Mouse (Mus musculus) testis, postnatal 14 days (tissue): ENCODE results near the gene Fnbp1l.

Experiments
- DNase-seq: peaks from one replicate; pipeline ENCODE4 v3.0.0; 2021; ENCODE audit warnings: low spot score

Gene Fnbp1l

GRCm38 (mm10) chr3:122528477-122528876 is 91.0 kb downstream of the Fnbp1l start:
- DNase-seq = no peak

GRCm38 (mm10) chr3:122521294-122521693 is 98.2 kb downstream of the Fnbp1l start:
- DNase-seq = no peak

GRCm38 (mm10) chr3:122520875-122521274 is 98.6 kb downstream of the Fnbp1l start:
- no peak for DNase-seq

- no peak for DNase-seq
These were observed 99.2 kb downstream of the Fnbp1l start for GRCm38 (mm10) chr3:122520365-122520764.

GRCm38 (mm10) chr3:122519082-122519481 is 100.4 kb downstream of the Fnbp1l start:
- DNase-seq = no peak

- no peak for DNase-seq
These were observed 101.2 kb downstream of the Fnbp1l start for GRCm38 (mm10) chr3:122518231-122518736.

- DNase-seq = no peak
These were observed 101.8 kb downstream of the Fnbp1l start for GRCm38 (mm10) chr3:122517726-122518125.

- no peak for DNase-seq
These were observed 103.2 kb downstream of the Fnbp1l start for GRCm38 (mm10) chr3:122516327-122516695.

- DNase-seq = no peak
These were observed 103.8 kb downstream of the Fnbp1l start for GRCm38 (mm10) chr3:122515568-122516326.

- no peak for DNase-seq
These were observed 106.7 kb downstream of the Fnbp1l start for GRCm38 (mm10) chr3:122512725-122513375.

- DNase-seq = no peak
These were observed 107.5 kb downstream of the Fnbp1l start for GRCm38 (mm10) chr3:122511721-122512619.

- no peak for DNase-seq
These were observed 108.6 kb downstream of the Fnbp1l start for GRCm38 (mm10) chr3:122510932-122511331.

GRCm38 (mm10) chr3:122510240-122510750 is 109.2 kb downstream of the Fnbp1l start:
- DNase-seq = no peak

GRCm38 (mm10) chr3:122509534-122510239 is 109.8 kb downstream of the Fnbp1l start:
- DNase-seq = peak; percentile 26

GRCm38 (mm10) chr3:122509084-122509483 is 110.4 kb downstream of the Fnbp1l start:
- no peak for DNase-seq

GRCm38 (mm10) chr3:122507826-122508225 is 111.7 kb downstream of the Fnbp1l start:
- DNase-seq = peak; percentile 33

GRCm38 (mm10) chr3:122506343-122506916 is 113.1 kb downstream of the Fnbp1l start:
- DNase-seq = no peak

- DNase-seq = no peak
These were observed 118.6 kb downstream of the Fnbp1l start for GRCm38 (mm10) chr3:122500929-122501328.

- DNase-seq = no peak
These were observed 119.9 kb downstream of the Fnbp1l start for GRCm38 (mm10) chr3:122499647-122500046.

- DNase-seq = no peak
These were observed 121.0 kb downstream of the Fnbp1l start for GRCm38 (mm10) chr3:122498528-122498927.

- DNase-seq = no peak
These were observed 121.6 kb downstream of the Fnbp1l start for GRCm38 (mm10) chr3:122497871-122498270.
